Mouse (Mus musculus): ENCODE measurements around the gene Kcnj8.

DNA sequence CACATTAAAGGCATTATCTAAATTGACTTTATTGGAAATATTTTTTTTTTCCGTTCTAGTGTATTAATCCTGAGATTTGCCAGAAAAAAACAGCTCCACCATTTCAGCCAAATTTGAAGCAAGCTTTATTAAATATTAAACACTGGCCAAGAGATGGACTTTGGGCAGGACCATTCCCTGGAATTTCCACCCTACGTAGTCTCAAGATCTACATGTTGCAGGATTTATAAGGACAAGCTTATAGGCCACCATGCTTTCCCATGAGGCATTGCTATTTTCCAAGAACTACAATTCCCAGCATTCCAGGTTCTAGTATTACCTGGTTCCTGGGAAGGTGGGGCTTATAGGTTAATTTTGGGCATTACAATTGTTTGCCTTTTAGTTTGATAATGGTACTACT is 38.7 kb downstream of the Kcnj8 start:
- TF ChIP-seq CTCF (IDR thresholded peaks at IDR 0.05; ENCODE audit: low read depth) (no peak), EP300 (optimal IDR thresholded peaks at IDR 0.05) (no peak)

All from stomach, postnatal 0 days (tissue).